Mouse (Mus musculus): ENCODE results near the gene Ntsr1.

DNA sequence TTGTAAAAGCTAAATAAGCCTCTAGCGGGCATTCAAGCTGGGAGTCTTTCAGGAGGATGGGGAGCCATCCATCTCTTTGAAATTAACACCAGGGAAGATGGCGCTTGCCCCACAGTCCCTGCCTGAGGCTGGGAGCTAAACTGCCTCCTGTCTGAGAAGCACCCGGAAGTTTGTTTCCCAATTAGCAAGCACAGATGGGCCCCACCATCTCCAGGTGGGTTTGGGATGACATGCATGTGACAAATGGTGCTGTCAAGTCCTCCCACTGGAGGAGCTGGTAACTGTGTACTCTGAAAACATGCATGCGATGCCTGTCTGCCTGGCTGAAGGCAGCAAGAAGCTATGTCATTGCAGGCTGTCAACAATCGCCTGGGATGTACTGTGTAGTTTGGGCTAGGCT lies 64.1 kb downstream of the Ntsr1 start:
- TF ChIP-seq CTCF (IDR thresholded peaks at IDR 0.05; ENCODE audit: borderline replicate concordance, insufficient read depth, low read depth, low read length) (no peak), POLR2A (IDR thresholded peaks at IDR 0.05; ENCODE audit: borderline replicate concordance, insufficient read depth, low read length) (no peak)
